Mouse (Mus musculus): ENCODE measurements around the gene Glce.
A peak's percentile ranks its signal among the peaks of the same experiment; 100 is the strongest.

Gene Glce

GRCm38 (mm10) chr9:62122508-62123215 lies at the start of gene Glce:
Glce (minus strand) TSS chr9:62122655.
- DNase-seq (ENCODE audit: low spot score): peak; percentile 97

- DNase-seq (ENCODE audit: low spot score): no peak
Observed at GRCm38 (mm10) chr9:62172239-62172638, 49.8 kb upstream of the Glce start.

GRCm38 (mm10) chr9:62170921-62171320 lies 48.5 kb upstream of the Glce start:
- no peak for DNase-seq (ENCODE audit: low spot score)

- DNase-seq (ENCODE audit: low spot score): no peak
Observed at GRCm38 (mm10) chr9:62166621-62167020, 44.2 kb upstream of the Glce start.

- DNase-seq (ENCODE audit: low spot score): no peak
Observed at GRCm38 (mm10) chr9:62166186-62166585, 43.7 kb upstream of the Glce start.

- no peak for DNase-seq (ENCODE audit: low spot score)
Observed at GRCm38 (mm10) chr9:62162889-62163291, 40.4 kb upstream of the Glce start.

- DNase-seq (ENCODE audit: low spot score): no peak
Observed at GRCm38 (mm10) chr9:62160788-62161187, 38.3 kb upstream of the Glce start.

- DNase-seq (ENCODE audit: low spot score): no peak
Observed at GRCm38 (mm10) chr9:62158746-62159145, 36.3 kb upstream of the Glce start.

- DNase-seq (ENCODE audit: low spot score): no peak
Observed at GRCm38 (mm10) chr9:62155821-62156220, 33.4 kb upstream of the Glce start.

- DNase-seq (ENCODE audit: low spot score): no peak
Observed at GRCm38 (mm10) chr9:62155400-62155799, 32.9 kb upstream of the Glce start.

- no peak for DNase-seq (ENCODE audit: low spot score)
Observed at GRCm38 (mm10) chr9:62154956-62155355, 32.5 kb upstream of the Glce start.

- DNase-seq (ENCODE audit: low spot score): no peak
Observed at GRCm38 (mm10) chr9:62154551-62154950, 32.1 kb upstream of the Glce start.

- DNase-seq (ENCODE audit: low spot score): no peak
Observed at GRCm38 (mm10) chr9:62153263-62153662, 30.8 kb upstream of the Glce start.

- DNase-seq (ENCODE audit: low spot score): no peak
Observed at GRCm38 (mm10) chr9:62152506-62152905, 30.1 kb upstream of the Glce start.

- DNase-seq (ENCODE audit: low spot score): no peak
Observed at GRCm38 (mm10) chr9:62145198-62145597, 22.7 kb upstream of the Glce start.

- no peak for DNase-seq (ENCODE audit: low spot score)
Observed at GRCm38 (mm10) chr9:62143428-62143827, 21.0 kb upstream of the Glce start.

- DNase-seq (ENCODE audit: low spot score): no peak
Observed at GRCm38 (mm10) chr9:62139027-62139426, 16.6 kb upstream of the Glce start.

- peak; percentile 62 for DNase-seq (ENCODE audit: low spot score)
Observed at GRCm38 (mm10) chr9:62137259-62137658, 14.8 kb upstream of the Glce start.

GRCm38 (mm10) chr9:62132005-62132782 lies 9.7 kb upstream of the Glce start:
- no peak for DNase-seq (ENCODE audit: low spot score)

- DNase-seq (ENCODE audit: low spot score): no peak
Observed at GRCm38 (mm10) chr9:62130746-62131145, 8.3 kb upstream of the Glce start.

- DNase-seq (ENCODE audit: low spot score): no peak
Observed at GRCm38 (mm10) chr9:62128056-62128455, 5.6 kb upstream of the Glce start.

- no peak for DNase-seq (ENCODE audit: low spot score)
Observed at GRCm38 (mm10) chr9:62125986-62126575, 3.6 kb upstream of the Glce start.

- no peak for DNase-seq (ENCODE audit: low spot score)
Observed at GRCm38 (mm10) chr9:62124266-62124665, 1.8 kb upstream of the Glce start.

All from urinary bladder, postnatal 14 days (tissue).